Mouse (Mus musculus) cerebellum, postnatal 25 days (tissue): ENCODE measurements at regions not wholly inside any gene's neighbourhood (a gene's known extent, or its start where the extent isn't known, plus 50 kb on each side); places are given as distances from the start of the nearest gene placed in this dataset.

ENCODE experiments used
- DNase-seq, 2 experiments: peaks; one replicate each; pipeline ENCODE4 v3.0.0; 2021; ENCODE audit warnings: mixed read lengths in 2 of 2

GRCm38 (mm10) chr5:53329591-53329990 is 62.7 kb downstream of the Smim20 start:
- DNase-seq, result no peak

- DNase-seq, result no peak
Measured at GRCm38 (mm10) chr5:53336704-53337103, 69.8 kb downstream of the Smim20 start.

- no peak for DNase-seq
Measured at GRCm38 (mm10) chr5:53337816-53338215, 70.9 kb downstream of the Smim20 start.

DNA sequence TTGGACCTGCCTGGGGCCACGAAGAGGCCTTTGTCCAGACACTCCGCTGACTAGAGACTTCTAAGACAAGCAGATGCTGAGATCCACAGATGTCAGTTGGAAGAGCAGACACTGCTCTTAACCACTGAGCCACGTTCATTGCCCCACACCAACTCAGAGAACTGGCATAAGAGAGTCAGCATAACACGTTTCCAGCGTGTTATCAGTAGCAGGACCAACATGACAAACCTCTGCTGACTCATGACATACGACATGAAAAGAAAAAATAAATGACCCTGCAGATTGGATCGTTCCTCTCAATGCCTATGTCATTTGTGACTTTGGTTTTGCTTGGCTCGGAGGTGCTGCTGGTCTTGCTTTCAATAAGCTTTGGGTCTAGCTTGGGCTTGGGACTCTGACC is 78.3 kb downstream of the Smim20 start:
- no peak for DNase-seq

DNA sequence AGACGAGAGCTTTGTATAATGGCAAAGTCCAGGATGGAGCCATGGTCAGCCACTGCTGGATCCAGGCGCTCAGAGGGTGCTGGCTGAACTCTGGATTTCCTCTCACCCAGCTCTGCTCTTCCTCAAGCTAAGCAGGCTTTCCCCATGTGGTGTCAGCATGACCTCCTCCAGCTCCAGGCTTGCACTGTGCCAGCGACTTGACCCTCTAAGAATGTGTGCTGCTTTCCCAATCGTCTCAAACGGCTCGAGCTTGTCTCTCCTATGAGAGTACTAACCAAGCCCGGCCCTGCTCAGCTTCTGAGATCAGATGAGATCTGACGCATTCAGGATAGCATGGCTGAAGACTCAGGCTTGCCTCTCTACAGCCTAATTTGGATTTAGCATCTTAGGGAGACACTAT is 79.1 kb downstream of the Smim20 start:
- DNase-seq, result no peak

- no peak for DNase-seq
Measured at GRCm38 (mm10) chr5:53346756-53347155, 79.9 kb downstream of the Smim20 start.

GRCm38 (mm10) chr5:53352852-53353251 is 86.0 kb downstream of the Smim20 start:
- no peak for DNase-seq

- DNase-seq, result no peak
Measured at GRCm38 (mm10) chr5:53354296-53354695, 87.4 kb downstream of the Smim20 start.

GRCm38 (mm10) chr5:53355069-53355468 is 88.2 kb downstream of the Smim20 start:
- DNase-seq, result peak; percentile 78 to 85

DNA sequence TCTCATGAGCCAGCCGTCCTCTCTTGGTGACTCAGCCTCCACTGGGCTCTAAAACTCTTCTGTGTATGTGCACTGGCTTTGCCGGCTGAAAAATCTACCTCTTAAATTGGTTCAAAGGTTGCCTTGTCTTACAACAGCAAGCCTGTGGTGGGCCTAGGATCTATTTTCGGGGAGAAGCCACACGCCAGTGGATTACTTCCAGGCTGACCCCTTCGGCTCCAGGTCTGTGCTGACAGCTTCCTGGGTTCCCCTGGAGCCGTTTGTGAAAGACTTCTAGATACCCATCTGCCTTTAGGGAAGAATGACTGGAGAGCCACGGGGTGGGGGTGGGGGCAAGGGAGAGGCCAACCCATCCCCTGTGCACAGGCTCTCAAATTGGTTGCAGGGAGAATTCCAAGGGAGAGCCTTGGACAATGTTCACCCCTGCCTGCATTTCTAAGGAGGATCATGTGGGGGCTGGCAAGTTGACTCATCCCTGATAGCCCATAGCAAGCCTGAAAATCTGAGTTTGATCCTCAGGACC is 90.3 kb downstream of the Smim20 start:
- DNase-seq, result no peak

GRCm38 (mm10) chr5:53358181-53358580 is 91.3 kb downstream of the Smim20 start:
- no peak for DNase-seq

- no peak for DNase-seq
Measured at GRCm38 (mm10) chr5:53359887-53360286, 93.0 kb downstream of the Smim20 start.

DNA sequence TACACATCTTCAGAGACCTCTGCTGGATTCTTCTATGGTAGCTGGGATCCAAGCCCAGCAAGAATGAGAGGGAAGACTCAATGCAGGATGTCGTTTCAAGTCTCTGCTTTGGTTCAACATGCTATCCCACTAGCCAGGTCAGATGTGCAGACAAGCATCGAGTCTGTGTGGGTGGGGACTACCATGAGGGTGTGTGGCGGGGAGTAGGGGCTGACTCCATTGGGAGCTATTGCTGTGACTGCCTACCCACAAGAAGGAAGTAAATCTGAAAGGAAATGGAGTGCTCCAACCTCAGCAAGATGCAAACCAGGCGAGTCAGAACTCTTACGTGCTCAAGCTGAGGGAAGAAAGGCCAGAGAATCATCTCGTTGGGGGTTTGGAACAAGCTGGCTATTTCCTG is 94.4 kb downstream of the Smim20 start:
- no peak for DNase-seq

- DNase-seq, result no peak
Measured at GRCm38 (mm10) chr5:53363898-53364297, 97.0 kb downstream of the Smim20 start.

GRCm38 (mm10) chr5:53366882-53367561 is 98.9 kb upstream of the Rbpj start:
- no peak for DNase-seq

GRCm38 (mm10) chr5:53370272-53370671 is 95.7 kb upstream of the Rbpj start:
- DNase-seq, result no peak

GRCm38 (mm10) chr5:53371638-53372037 is 94.3 kb upstream of the Rbpj start:
- peak; percentile 12 to 46 for DNase-seq

GRCm38 (mm10) chr5:53373315-53373714 is 92.6 kb upstream of the Rbpj start:
- DNase-seq, result no peak

DNA sequence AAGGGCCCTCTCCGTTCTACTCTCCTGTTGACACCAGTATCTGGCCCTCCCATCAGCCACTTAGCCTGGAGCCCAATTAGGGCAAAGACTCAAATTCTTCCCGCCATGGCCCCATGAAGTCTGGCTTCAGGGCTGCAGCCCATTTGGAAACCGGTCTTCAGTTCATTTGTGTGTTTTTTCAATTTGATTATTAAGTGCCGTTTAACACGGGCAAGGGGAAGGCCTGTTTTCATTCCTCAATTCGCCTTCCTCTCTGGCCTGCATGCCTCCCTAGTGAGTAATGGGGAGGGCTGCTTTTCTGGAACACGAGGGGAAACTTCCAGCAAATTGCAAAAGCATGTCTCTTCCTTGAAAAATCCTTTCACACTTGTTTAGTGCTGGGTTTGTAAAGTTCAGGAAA is 89.1 kb upstream of the Rbpj start:
- DNase-seq, result no peak

GRCm38 (mm10) chr5:53377698-53378097 is 88.3 kb upstream of the Rbpj start:
- no peak for DNase-seq

DNA sequence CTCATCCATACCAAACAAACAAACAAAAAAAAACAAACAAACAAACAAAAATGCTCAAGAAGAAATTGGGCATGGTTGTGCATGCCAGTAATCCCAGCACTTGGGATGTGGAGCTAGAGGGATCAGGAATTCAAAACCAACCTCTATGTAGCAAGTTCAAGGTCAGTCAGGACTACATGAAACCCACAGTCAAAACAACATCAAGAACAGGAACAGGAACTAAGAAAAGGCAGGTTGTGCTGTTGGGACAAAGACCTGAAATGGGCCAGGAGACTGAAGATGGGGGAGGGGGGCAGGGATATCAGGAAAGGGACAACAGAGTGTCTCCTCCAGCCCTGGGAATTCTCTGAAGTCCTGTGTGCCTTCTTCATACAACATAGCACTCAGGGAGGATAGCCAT is 87.8 kb upstream of the Rbpj start:
- no peak for DNase-seq

DNA sequence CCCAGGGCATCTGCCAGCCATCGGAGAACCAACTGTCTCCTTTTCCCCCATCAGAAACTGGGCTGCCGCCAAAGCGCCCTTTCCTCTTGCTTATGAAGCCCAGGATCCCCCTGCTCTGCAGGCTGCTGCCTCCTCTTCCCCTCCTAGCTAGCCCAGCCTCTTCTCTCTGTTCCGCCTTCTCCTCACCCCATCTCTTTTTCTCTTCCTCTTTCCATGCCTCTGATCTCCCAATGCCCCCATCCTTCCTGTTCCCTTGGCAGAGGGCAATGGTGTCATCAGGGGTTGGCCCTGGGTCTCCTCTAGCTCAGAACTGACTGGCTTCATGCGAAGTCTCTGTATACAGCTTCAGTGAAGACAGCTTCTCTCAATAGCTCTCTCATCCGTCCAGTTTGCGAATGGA is 87.4 kb upstream of the Rbpj start:
- no peak for DNase-seq

GRCm38 (mm10) chr5:53379612-53380011 is 86.3 kb upstream of the Rbpj start:
- DNase-seq, result no peak

DNA sequence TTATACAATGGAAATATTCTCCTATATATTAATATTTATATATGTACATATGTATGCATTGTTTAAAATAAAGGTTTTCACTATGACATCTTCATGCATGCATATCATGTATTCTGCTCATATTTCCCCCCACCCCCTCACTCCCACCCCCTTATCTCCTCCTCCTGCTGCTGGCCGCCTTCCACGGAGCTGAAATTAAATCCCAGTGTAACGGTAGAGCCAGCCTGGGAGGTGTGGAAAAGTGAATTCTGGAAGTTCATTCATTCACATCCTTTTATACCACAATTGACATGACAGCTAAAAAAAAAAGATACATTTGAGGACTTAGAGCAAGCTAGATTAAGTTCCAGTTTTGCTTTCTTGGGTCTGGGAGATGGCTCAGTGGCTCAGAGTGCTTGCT is 85.7 kb upstream of the Rbpj start:
- DNase-seq, result no peak
